Mouse (Mus musculus) neutrophil, adult 65 days (primary cell): ENCODE data around the gene Sult1d1. TPM values are rescaled to one million over a fixed set of nuclear protein-coding genes. Genes with fewer than 3 reads are reported as not detected.

ENCODE experiments used
- total RNA-seq: library from RNA; stranded (reverse); gene quantifications from 2 replicates; pipeline ENCODE4 v1.2.4, GENCODE M21; 2023

The Sult1d1 gene
- total RNA-seq, result not detected in 2 replicates

GRCm38 (mm10) chr5:87568845-87569244 lies at the start of gene Sult1d1:
Sult1d1 (minus strand) TSS chr5:87569027.

DNA sequence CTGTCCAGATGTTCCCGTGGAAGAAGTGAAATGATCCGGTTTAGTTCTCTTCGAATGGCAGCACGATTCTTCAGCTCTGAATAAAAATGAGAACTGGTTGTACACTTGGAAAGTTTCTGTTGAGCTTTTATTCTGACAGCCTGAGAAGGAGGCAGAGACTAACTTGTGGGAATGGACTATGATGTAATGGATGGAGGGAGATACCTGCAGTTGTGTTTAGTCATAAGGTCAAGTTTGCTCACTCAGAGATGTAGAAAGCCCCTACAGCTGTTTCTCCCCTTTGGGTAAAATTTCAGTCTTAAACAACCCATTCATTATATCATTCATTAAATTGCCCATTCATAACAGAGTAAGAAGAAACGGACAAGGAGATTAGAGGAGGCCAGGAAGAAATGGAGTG lies 22.7 kb upstream of the Sult1d1 start, which contains the start of gene Sult1e1:
Gene Sult1e1 (minus strand): TSS at position 101 of the 400 bp plus-strand sequence.

GRCm38 (mm10) chr5:87538111-87538510 lies 30.7 kb downstream of the Sult1d1 start, which contains the start of gene Sult1b1:
Sult1b1 (minus strand) TSS chr5:87538195.

Other genes starting within 250 kb of the Sult1d1 start
- gene Ugt2a3, start 231.8 kb downstream of the Sult1d1 start, total RNA-seq, result not detected in 2 replicates
- not detected in 2 replicates for gene Ugt2b38, start 144.8 kb downstream of the Sult1d1 start, total RNA-seq
- gene Ugt2a2, start 86.8 kb downstream of the Sult1d1 start, total RNA-seq, result not detected in 2 replicates
- gene Gm43638, start 82.2 kb downstream of the Sult1d1 start, total RNA-seq, result not detected in 2 replicates
- not detected in 2 replicates for gene Ugt2a1, start 78.2 kb downstream of the Sult1d1 start, total RNA-seq
- not detected in 2 replicates for gene Sult1b1, start 30.8 kb downstream of the Sult1d1 start, total RNA-seq
- gene Sult1e1, start 22.6 kb upstream of the Sult1d1 start, total RNA-seq, result not detected in 2 replicates
- not detected in 2 replicates for gene Csn1s1, start 97.2 kb upstream of the Sult1d1 start, total RNA-seq
- not detected in 2 replicates for gene Csn2, start 130.6 kb upstream of the Sult1d1 start, total RNA-seq
- gene Csn1s2a, start 205.5 kb upstream of the Sult1d1 start, total RNA-seq, result not detected in 2 replicates
- gene Csn1s2b, start 239.1 kb upstream of the Sult1d1 start, total RNA-seq, result not detected in 2 replicates